Mouse (Mus musculus): ENCODE measurements around the gene Pde6d.
"Not testable (repeated sequence)": the region's sequence is repeated elsewhere in the genome, so short reads cannot be mapped to it uniquely, and the experiment has no call there.

DNA sequence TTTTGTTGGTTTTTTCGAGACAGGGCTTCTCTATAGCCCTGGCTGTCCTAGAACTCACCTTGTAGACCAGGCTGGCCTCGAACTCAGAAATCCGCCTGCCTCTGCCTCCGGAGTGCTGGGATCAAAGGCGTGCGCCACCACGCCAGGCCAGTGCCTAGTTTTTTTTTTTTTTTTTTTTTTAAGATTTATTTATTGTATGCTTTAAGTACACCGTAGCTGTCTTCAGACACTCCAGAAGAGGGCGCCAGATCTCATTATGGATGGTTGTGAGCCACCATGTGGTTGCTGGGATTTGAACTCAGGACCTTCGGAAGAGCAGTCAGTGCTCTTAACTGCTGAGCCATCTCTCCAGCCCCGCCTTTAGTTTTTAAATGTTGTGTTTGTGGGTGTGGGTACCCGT is 42.8 kb downstream of the Pde6d start:
- TF ChIP-seq CTCF (IDR thresholded peaks at IDR 0.05; ENCODE audit: extremely low read depth, insufficient read depth, insufficient read length, insufficient replicate concordance); POLR2A (IDR thresholded peaks at IDR 0.05; ENCODE audit: low read depth, low read length): not testable (repeated sequence)
